Mouse (Mus musculus) heart, postnatal 0 days (tissue): ENCODE measurements around the gene Tnr.

Experiments used
- CTCF ChIP-seq: IDR thresholded peaks from 2 replicates; pipeline ENCODE4 v1.5.1; 2016; ENCODE audit warnings: antibody characterized with exemption, control low read depth, low read depth
- EP300 ChIP-seq: IDR thresholded peaks from 2 replicates; pipeline ENCODE4 v1.6.1; 2016; ENCODE audit warnings: antibody characterized with exemption, low read depth

- no peak for TF ChIP-seq CTCF
- no peak for TF ChIP-seq EP300
Measured at GRCm38 (mm10) chr1:159924684-159925083, 401.1 kb downstream of the Tnr start.
